Mouse (Mus musculus) lung, adult 2 months (tissue): ENCODE data around the gene Ing1.

Experiments
- CTCF ChIP-seq: fragments of 200-500 bp; IDR thresholded peaks from 2 replicates; pipeline ENCODE4 v1.5.1; 2011; ENCODE audit warnings: mild to moderate bottlenecking, low read length, control low read depth; ENCODE audit not compliant: insufficient read depth
- POLR2A ChIP-seq: fragments of 200-500 bp; IDR thresholded peaks from 2 replicates; pipeline ENCODE4 v1.6.1; 2011; ENCODE audit warnings: low read depth, mild to moderate bottlenecking, control low read depth, low read length, borderline replicate concordance; ENCODE audit errors: extremely low read depth

DNA sequence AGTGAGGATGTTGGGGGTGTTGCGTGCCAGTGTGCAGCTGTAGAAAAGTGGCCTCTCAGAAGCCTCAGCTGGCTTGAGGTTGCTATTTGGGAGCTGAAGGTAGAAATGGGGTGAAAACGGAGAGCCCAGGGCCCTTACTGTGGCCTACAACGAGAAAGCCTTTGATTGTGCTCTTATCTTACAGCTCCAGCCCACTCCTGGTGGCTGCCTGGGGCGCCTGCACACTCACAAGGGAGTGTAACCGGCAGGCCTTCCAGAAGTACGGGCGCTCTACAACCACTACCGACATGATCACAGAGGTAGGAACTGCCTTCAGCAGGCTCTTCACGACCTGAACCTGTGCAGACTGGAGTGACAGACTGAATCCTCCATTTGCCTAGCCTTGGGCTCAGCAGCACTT, 42.7 kb upstream of the Ing1 start:
- TF ChIP-seq CTCF (no peak), POLR2A (no peak)
